Mouse (Mus musculus) liver, embryonic 16.5 days (tissue): ENCODE measurements around the gene Ipo11. TPM values are rescaled to one million over a fixed set of nuclear protein-coding genes. Genes with fewer than 3 reads are reported as not detected.
"Not testable (repeated sequence)": the region's sequence is repeated elsewhere in the genome, so short reads cannot be mapped to it uniquely, and the experiment has no call there.

Source experiments
- ATAC-seq: fragments of 200-750 bp; cut with Nextera tagmentation; 2 replicates; pipeline ENCODE4 v1.8.0; 2017; ENCODE audit warnings: low read depth, mild to moderate bottlenecking, moderate number of reproducible peaks, moderate library complexity
- H3K27ac ChIP-seq: fragments of 300-500 bp; sonication (generic); 2 replicates; pipeline ENCODE4 v1.5.1; 2014; ENCODE audit warnings: mild to moderate bottlenecking, low read length
- H3K27me3 ChIP-seq: fragments of 300-500 bp; sonication (generic); 2 replicates; pipeline ENCODE4 v1.6.1; 2014; ENCODE audit warnings: low read depth, low read length, mixed read lengths; ENCODE audit not compliant: control insufficient read depth, insufficient read depth
- H3K36me3 ChIP-seq: fragments of 300-500 bp; sonication (generic); 2 replicates; pipeline ENCODE4 v1.6.1; 2014; ENCODE audit warnings: mild to moderate bottlenecking; ENCODE audit not compliant: control insufficient read depth, insufficient read depth
- H3K4me1 ChIP-seq: fragments of 300-500 bp; sonication (generic); 2 replicates; pipeline ENCODE4 v1.6.1; 2014; ENCODE audit warnings: low read depth, low read length, mixed read lengths; ENCODE audit not compliant: control insufficient read depth
- H3K4me2 ChIP-seq: fragments of 300-500 bp; sonication (generic); 2 replicates; pipeline ENCODE4 v1.6.1; 2014; ENCODE audit warnings: low read depth, low read length, mixed read lengths
- H3K4me3 ChIP-seq: fragments of 300-500 bp; sonication (generic); 2 replicates; pipeline ENCODE4 v1.5.1; 2014; ENCODE audit warnings: low read depth, mild to moderate bottlenecking, low read length
- H3K9ac ChIP-seq: fragments of 300-500 bp; sonication (generic); 2 replicates; pipeline ENCODE4 v1.6.1; 2014; ENCODE audit warnings: low read depth, low read length
- H3K9me3 ChIP-seq: fragments of 300-500 bp; sonication (generic); replicated peaks from 2 replicates; pipeline ENCODE4 v1.6.1; 2016; ENCODE audit warnings: low read length; ENCODE audit not compliant: control insufficient read depth
- WGBS: fragments of 180-500 bp; shearing (Covaris S2); extraction: QIAGEN DNeasy Blood & Tissue Kit; methylation state at CpG from one replicate; pipeline ENCODE4 v1.1.7; 2014; ENCODE audit not compliant: insufficient replicate concordance; 5-methylcytosine and 5-hydroxymethylcytosine counted together
- polyA plus RNA-seq: library from polyadenylated mRNA; unstranded; fragments of >200 nt; fragmentation: Nextera tagmentation; extraction: Ambion mirVana; gene quantifications from 2 replicates; pipeline ENCODE4 v1.2.1, GENCODE M21; 2015

The Ipo11 gene
- polyA plus RNA-seq, 1 experiment from 2014 or later = 24.3 TPM

GRCm38 (mm10) chr13:106945518-106945917 is 8.8 kb upstream of the Ipo11 start:
- no peak overlapping the region for H3K4me2 ChIP-seq
- H3K4me3 ChIP-seq = no peak overlapping the region
- H3K27me3 ChIP-seq = no peaks in the 10 kb centered on the region
- no peak overlapping the region for H3K27ac ChIP-seq
- peaks cover 14% of the 10 kb centered on the region for H3K4me1 ChIP-seq
- H3K9me3 ChIP-seq = no peaks in the 10 kb centered on the region
- ATAC-seq = no peak
- H3K9ac ChIP-seq = no peak overlapping the region
- WGBS = 74% methylated on average over 9 of the region's 9 CpGs
- peaks cover 6% of the 10 kb centered on the region; the same call in 1 of the 2 replicates for H3K36me3 ChIP-seq

DNA sequence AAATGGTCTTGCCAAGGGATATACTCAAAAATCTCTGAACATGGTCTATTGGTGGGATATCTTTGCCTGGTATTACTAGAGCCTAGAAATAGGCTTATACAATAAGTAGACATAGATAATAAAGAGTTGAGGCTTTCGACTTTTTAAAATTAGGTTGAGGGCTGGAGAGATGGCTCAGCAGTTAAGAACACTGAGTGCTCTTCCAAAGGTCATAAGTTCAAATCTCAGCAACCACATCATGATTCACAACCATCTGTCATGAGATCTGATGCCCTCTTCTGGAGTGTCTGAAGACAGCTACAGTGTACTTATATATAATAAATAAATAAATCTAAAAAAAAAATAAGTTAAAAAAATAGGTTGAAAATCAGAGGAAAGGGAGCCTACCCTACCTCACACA is 6.0 kb upstream of the Ipo11 start:
- ATAC-seq = no peak
- H3K27ac ChIP-seq = no peak overlapping the region
- no peak overlapping the region for H3K4me3 ChIP-seq
- no peaks in the 10 kb centered on the region for H3K36me3 ChIP-seq
- no peak overlapping the region for H3K9ac ChIP-seq
- no peaks in the 10 kb centered on the region for H3K27me3 ChIP-seq
- H3K4me2 ChIP-seq = no peak overlapping the region
- no peaks in the 10 kb centered on the region for H3K9me3 ChIP-seq
- H3K4me1 ChIP-seq = peaks cover 10% of the 10 kb centered on the region
- 54% methylated on average over 1 of the region's 1 CpGs for WGBS

DNA sequence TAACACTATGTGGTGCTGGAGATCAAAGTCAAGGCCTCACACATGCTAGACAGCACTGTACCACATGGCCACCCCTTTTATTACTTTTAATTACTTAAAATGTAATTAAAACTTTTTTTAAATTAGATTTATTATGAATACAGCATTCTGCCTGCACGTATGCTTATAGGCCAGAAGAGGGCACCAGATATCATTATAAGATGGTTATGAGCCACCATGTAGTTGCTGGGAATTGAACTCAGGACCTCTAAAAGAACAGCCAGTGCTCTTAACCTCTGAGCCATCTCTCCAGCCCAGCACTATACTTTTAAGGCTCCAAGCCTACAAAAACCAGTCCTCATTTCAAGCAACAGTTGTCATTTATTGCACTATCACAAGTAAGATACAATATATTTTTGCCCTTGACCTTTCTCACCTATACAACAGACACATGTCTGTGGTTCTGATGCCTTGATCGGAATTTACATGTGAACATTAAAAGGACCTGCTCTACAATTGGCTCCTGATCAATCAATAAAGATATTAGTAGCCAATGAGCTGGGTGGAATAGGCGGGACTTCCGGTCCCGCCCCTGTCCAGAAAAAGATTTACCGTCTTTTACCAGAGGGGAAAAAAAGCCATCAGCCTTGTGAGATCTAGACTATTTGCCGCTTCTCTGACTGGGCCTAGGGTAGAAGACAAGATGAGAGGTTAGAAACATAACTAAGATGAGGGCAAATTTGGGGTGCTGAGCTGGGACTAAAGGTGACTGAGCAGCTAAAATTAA is 4.6 kb upstream of the Ipo11 start:
- no peak overlapping the region for H3K9ac ChIP-seq
- ATAC-seq = no peak
- no peaks in the 10 kb centered on the region for H3K36me3 ChIP-seq
- H3K27me3 ChIP-seq = no peaks in the 10 kb centered on the region
- WGBS = 41% methylated on average over 7 of the region's 7 CpGs
- no peaks in the 10 kb centered on the region for H3K9me3 ChIP-seq
- H3K4me1 ChIP-seq = peaks cover 8% of the 10 kb centered on the region
- no peak overlapping the region for H3K27ac ChIP-seq
- H3K4me2 ChIP-seq = no peak overlapping the region
- peak overlapping the region; percentile 18; the same call in 1 of the 2 replicates for H3K4me3 ChIP-seq

GRCm38 (mm10) chr13:106937138-106937472 is 347 bp upstream of the Ipo11 start:
- no peak for ATAC-seq
- Histone ChIP-seq H3K27me3 (no peaks in the 10 kb centered on the region), H3K9ac (no peak overlapping the region), H3K4me1 (peaks cover 16% of the 10 kb centered on the region), H3K9me3 (no peaks in the 10 kb centered on the region), H3K4me2 (peak overlapping the region; percentile 96), H3K4me3 (peak overlapping the region; percentile 99), H3K36me3 (no peaks in the 10 kb centered on the region), H3K27ac (no peak overlapping the region)
- 24% methylated on average over 7 of the region's 7 CpGs for WGBS

DNA sequence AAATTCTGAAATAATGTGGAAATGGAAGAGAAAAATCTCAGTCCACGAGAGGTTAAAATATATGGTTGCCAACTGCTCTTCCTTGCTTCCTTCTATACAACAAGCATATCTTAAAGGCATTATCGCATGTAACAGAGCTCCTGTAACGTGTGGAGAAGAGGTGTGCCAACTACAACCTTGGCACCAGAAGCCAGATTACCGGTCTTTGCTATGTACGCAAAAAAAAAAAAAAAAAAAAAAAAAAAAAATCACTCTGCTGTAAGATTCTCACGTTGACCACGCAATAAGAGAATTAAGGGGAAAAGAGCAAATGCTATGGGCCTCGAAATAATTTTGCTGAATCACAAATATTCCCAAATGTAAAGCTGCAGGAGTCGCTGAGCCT is 895 bp downstream of the Ipo11 start:
- peak overlapping the region; percentile 96 for H3K4me2 ChIP-seq
- H3K27ac ChIP-seq = peak overlapping the region; percentile 76
- no peaks in the 10 kb centered on the region for H3K9me3 ChIP-seq
- peaks cover 21% of the 10 kb centered on the region for H3K4me1 ChIP-seq
- H3K4me3 ChIP-seq = peak overlapping the region; percentile 99
- H3K27me3 ChIP-seq = no peaks in the 10 kb centered on the region
- no peaks in the 10 kb centered on the region for H3K36me3 ChIP-seq
- peak overlapping the region; percentile 96 for H3K9ac ChIP-seq
- 3% methylated on average over 9 of the region's 9 CpGs for WGBS
- ATAC-seq = no peak

DNA sequence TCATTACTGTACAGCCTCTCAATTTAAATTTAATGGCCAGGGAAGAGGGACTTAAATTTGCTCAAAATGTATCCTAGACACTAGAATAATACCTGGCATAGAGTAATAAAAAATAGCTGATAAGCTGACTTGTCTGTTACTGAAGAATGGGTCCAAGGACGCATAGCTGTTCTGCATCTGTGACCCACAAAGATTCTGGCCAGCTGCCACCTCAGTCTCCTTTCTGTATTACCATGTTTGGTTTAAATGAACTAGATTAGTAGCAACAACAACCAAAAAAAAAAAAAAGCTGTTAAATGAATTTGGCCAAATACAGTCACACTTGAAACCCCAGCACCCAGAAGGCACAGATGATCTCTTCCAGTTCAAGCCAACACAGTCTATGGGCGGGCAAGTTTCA is 7.6 kb downstream of the Ipo11 start:
- no peak overlapping the region for H3K4me2 ChIP-seq
- H3K4me3 ChIP-seq = no peak overlapping the region
- WGBS = 82% methylated on average over 2 of the region's 2 CpGs

DNA sequence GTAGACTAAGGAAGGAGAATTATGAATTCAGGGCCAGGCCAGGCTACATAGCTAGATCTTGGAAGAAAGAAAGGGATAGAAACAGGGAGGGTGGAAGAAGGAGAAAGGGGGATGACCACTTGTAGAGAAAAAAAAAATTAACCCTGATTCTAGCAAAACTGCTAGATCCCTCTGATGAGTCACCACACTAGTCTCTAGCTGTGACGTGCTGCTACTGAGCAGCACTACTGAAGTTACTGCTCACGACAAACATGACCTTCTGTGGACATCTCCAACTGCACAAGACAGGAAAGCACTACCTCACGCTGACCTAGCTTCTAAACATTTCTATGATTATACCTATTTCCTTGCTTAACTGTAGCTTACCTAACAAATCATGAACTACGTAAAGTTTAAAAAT is 8.5 kb downstream of the Ipo11 start:
- Histone ChIP-seq H3K4me1 (peaks cover 5% of the 10 kb centered on the region), H3K27me3 (no peaks in the 10 kb centered on the region), H3K36me3 (0 out of 2 replicates have a peak, but pooled peaks cover under 1% of the 10 kb centered on the region), H3K27ac (no peak overlapping the region), H3K9ac (no peak overlapping the region), H3K9me3 (no peaks in the 10 kb centered on the region), H3K4me2 (no peak overlapping the region), H3K4me3 (no peak overlapping the region)
- WGBS = 83% methylated on average over 4 of the region's 4 CpGs
- ATAC-seq = no peak

More for the DNA sequence above, 7.6 kb downstream of the Ipo11 start:
- Histone ChIP-seq H3K9ac (no peak overlapping the region), H3K27me3 (no peaks in the 10 kb centered on the region), H3K36me3 (no peaks in the 10 kb centered on the region), H3K4me1 (peaks cover 5% of the 10 kb centered on the region), H3K9me3 (no peaks in the 10 kb centered on the region), H3K27ac (no peak overlapping the region)
- no peak for ATAC-seq

- WGBS = 91% methylated on average over 3 of the region's 3 CpGs
- H3K4me2 ChIP-seq, H3K4me3 ChIP-seq, H3K4me1 ChIP-seq, H3K9me3 ChIP-seq, H3K36me3 ChIP-seq, ATAC-seq, H3K27me3 ChIP-seq, H3K27ac ChIP-seq, H3K9ac ChIP-seq: not testable (repeated sequence)
These were observed 10.8 kb downstream of the Ipo11 start for GRCm38 (mm10) chr13:106925921-106926320.

DNA sequence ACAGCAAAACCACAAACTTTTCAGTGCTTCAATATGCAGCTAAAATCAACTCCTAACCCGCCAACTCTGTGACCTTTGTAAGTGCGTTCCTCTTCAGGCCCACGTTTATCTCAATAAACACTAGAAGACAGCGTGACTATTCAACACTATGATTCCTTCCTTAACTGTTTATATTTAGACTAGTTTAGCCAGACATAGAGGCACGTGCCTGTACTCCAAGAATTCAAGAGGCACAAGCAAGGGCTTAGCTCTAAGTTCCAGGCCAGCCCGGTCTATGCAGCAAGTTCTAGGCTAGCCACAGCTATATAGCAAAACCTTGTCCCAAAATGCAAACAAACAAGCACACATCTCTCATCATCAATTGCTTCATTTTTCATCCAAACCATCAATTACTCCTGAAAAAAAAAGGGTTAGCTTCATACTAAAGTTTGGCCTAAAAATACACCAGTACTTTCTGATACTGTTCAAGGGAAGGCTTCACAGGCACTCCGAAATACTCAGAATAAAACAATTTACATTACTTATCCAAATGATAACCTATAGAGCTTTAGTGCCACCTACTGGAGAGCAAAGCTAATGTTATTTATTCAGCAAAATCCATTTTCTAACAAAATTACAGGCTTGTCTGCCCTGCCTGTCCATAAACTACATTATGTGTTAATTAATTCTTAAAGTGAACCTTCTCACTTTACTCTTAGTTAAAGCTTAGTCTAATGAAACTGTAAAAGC is 18.3 kb downstream of the Ipo11 start:
- ATAC-seq = no peak
- H3K9me3 ChIP-seq = no peaks in the 10 kb centered on the region
- no peak overlapping the region for H3K4me2 ChIP-seq
- peaks cover 6% of the 10 kb centered on the region; the same call in 1 of the 2 replicates for H3K36me3 ChIP-seq
- no peak overlapping the region for H3K27ac ChIP-seq
- 76% methylated on average over 7 of the region's 7 CpGs for WGBS
- H3K4me1 ChIP-seq = peaks cover 4% of the 10 kb centered on the region
- no peak overlapping the region for H3K9ac ChIP-seq
- no peak overlapping the region for H3K4me3 ChIP-seq
- H3K27me3 ChIP-seq = no peaks in the 10 kb centered on the region
